Mouse (Mus musculus) cerebellum, adult 9-10 months (tissue): Measurements from ENCODE around the gene Cux1.

ENCODE experiments used
- DNase-seq: peaks from one replicate; pipeline ENCODE4 v3.0.0; 2022

Gene Cux1

DNA sequence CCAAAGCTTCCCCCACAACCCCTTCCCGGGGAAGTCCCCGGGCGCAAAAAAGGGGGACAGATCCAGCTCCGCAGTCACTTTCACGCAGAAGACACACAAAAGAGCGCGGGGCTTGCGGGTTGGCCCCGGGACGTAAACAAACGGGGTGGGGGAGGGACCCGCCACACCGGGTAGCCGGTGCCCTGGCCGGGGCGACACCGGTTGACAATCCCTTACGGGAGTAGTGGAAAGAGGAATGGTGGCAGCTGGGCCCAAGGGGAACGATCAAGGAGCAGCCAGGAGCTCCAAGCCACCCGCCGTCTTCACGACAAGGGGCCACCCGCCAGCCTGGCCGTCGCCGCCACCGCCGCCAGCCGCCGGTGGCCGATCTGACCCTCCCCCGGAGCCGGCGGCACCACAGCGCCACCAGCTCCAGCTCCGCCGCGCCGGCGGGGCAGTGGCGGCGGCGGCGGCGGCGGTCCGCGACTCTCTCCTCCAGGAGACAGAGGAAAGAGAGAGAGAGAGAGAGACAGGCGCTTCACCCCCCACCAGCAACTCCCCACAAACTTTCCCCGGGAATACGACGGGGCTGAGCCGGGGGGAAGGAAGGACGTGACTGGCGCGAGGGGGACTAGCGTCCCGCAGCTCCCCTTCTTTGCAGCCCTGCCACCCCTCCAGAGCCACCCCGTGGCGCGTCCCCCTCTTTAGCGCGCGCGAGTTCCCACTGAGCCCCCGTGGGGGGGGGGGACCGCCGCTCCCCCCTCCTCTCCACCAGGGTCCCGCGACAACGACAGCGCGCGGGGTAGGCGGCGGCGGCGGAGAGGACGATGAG is 1.1 kb downstream of the Cux1 start:
- DNase-seq: peak; percentile 62

DNA sequence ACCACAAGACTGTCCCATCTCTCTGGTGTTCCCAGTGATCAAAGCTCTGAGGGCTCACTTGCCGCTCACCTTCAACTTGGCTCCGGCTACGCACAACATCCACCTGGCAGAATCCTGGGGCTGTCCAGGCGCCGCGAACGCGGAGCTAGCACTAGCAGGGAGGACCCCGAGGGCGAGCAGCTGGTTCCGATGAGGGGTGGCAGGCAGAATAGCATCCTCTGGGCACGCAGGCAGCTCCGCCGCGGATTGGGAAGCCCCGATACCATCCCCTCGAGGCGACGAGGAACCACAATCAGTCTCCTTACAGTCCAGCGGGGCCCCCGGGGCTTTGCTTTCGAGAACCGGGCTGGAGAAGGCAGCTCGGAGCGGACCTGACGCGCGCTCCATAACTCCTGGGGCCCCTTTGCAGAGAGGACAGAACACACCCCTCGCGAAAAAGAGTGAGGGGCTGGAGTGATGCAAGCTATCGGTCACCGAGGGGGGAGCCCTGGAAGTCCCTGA is 1.9 kb downstream of the Cux1 start:
- no peak for DNase-seq

DNA sequence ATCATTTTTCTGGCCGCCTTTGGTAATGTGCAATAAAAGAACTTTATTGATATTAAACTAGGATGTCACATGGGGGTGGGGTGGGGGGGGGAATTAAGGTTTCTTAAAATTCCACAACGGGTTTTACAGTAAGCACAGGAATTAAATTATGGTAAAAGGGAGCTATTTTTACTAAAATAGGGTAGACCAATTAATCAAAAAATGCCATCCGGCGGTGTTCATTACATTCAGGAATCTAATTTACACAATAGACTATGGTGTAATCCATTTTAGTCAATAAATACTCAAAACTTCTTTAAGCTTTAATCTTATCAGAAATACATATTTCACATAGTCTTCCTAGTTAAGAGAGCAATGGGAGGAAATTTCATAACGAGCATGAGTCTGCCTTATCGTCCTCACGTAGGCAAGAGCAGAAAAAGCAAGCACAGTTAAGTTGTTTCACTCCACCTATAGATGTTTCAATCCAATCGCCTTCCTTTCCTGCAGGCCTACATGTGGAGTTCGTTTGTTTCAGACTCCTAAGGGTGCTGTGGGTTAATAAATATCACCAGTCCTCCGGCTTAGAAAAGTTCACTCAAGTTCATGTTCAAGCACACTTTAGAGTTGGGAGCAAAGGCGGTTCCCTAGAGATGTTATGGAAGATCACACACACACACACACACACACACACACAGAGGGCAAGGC is 2.5 kb downstream of the Cux1 start:
- DNase-seq: peak; percentile 45

GRCm38 (mm10) chr5:136563996-136564395 is 3.3 kb downstream of the Cux1 start:
- peak; percentile 17 for DNase-seq

DNA sequence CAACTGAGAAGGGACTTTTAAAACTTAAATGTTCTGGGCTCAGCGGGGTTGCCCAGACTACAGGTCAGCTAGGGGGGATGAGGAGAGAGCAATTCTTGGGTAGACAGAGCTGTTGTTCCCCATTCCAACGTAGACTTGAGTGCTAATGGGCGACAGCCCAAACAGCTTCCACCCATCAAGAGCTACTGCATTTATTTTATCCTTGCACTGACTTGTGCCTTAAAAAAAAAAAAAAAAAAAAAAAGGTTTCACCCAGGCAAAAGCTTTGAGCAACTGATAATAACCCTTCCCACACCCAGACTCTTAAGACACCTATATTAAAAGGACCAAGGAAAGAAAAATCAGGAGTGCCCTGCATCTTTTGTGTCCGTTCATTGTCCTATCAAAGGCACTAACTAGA is 4.2 kb downstream of the Cux1 start:
- DNase-seq: peak; percentile 9

DNA sequence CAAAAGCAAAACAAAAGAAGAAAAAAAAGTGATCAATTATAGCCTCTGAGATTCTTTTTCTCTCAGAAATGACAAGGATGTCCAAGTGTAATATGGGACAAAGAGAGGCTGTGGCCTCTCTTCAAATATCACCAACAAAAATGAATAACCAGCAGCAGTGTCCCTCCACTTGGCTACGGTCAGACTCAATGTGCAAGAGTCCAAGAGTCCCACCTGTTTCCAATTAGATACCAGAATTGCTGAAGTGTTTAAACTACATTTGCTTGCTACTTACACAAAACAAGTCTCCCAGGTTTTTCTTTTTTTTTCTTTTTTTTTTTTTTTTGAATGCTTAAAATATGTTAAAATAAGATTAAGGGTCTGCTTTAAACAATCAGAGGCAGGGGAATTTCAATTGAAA is 5.1 kb downstream of the Cux1 start:
- DNase-seq: peak; percentile 40

GRCm38 (mm10) chr5:136561641-136562040 is 5.6 kb downstream of the Cux1 start:
- no peak for DNase-seq

DNA sequence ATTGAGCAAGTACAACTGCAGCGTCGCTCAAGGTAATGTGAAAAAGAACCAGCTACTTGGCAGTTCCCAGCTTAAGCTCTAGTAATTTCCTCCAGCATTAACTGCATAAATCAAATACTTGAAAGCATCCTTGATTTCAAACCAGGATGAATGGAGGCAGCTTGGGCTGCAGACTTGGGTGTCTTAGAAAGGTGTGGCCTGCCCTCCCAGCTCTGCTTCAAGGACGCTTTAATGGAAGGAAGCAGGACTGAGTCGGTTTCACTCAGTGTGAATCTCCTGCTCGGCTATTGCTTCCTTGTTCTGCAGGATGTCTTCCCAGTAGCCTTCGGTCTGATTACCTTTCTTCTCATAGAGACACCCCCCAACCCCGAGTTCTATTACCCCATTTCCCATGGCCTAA is 6.6 kb downstream of the Cux1 start:
- DNase-seq: no peak

DNA sequence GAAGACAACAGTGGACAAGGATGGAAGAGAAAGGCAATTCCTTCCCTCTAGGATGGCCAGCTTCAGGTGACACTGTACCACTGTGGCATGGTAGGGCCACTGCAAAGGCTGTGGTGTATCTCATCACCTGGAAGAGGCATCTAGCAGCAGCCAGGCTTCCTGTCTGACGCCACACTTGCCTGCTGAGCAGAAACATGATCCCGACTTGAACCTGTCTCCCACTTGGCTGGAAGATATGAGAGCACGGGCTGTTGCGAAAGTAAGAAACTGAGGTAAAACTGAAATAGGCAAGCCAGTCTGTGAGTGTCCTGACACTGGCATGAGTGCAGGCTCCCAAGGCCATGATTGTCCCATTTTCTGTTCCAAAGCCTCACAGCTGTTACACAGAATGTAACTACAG is 9.8 kb downstream of the Cux1 start:
- no peak for DNase-seq

DNA sequence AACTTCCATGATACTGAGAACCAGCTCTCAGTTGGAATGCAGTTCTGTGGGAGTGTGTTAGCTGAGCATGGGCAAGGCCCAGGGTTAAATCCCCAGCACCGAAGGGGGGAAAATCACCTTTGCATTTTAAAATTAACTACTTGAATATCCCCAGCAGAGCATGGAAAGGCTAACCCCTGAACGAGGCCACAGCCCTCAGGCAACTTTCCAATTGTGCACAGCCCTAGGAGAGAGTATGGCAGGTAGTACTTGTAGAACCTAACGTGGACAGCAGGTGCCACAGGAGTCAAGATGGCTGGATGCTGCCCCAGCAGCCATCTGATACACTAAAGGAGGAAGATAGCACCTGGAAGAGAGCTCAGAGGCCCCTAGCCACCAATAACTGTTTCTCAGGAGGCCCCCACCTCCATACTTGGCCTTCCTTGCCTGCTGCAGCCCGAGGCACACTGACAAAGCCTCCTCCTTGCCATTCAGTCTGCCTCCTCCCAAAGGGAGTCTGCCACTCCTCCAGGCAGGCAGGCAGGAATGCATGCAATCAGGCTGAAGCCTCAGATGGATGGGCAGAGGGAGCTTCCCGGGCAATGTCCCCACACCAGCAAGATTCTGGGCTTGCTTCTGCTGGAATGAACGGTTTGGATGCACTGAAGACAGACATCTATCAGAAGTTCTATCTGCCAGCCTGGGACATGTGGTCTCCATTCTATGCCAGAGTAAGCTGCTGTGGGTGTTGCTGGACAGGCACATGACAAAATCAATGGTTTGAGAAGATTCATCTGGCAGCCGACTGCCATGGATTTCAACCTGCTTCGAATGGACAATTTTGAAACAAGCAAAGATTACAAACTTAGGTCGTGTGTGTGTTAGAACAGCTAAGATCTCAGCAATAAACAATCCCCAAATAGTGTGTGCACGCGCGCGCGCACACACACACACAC is 10.7 kb downstream of the Cux1 start:
- no peak for DNase-seq

GRCm38 (mm10) chr5:136555703-136556102 is 11.6 kb downstream of the Cux1 start:
- DNase-seq: no peak

DNA sequence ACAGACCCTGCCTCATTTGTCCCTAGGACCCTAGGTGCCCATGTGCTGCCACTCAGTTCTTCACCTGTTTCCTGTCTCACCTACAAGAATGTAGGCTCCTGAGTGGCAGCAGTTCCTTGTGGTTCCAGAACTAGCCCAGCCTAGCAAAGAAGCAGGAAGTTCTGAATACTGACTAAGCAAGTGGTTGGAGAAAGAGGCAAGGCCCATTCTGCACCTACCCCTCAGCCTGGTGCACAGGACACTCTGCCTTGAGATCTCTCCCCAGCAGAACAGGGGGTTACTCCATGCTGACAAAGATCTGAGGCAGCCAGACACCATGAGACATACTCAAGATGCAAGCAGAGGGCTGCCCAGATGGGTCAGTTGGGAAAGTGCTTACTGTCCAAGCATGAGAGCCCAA is 14.5 kb downstream of the Cux1 start:
- no peak for DNase-seq

DNA sequence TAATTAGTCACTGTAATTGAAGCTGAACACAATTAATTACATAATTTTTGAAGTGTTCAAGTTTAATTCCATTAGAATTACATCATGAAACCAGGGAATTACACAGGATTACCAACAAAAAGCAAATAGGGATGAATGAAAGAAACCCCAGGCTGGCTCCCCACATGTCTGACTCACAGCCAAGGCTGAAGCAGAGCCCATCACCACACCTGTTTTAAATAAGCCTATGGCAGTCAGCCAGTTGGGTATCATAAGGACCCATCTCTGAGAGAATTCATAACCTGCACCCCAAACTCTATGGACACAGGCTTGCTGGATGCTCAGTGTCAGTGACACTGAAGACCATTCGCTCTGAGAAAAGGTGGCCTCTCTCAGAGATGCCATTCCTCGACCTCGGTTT is 15.2 kb downstream of the Cux1 start:
- no peak for DNase-seq

- DNase-seq: no peak
Observed at GRCm38 (mm10) chr5:136551571-136551970, 15.7 kb downstream of the Cux1 start.

DNA sequence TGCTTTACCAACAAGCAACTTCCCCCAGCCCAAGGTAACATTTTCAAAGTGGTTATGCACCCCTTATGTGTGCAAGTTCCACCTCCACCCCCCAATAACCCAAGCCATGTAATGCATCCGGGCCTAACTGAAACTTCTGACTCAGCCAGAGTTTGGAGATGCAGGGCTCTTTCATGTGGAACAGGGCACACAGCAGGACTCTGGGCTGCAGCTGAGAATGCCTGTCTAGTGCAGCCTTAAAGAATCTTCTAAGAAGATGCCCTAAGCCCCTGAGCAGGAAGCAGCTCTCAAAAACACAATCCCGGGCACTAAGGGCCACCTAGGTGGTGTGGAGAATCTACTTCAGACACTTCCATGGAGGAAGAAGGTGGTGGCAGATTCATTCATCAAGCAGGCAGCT is 16.6 kb downstream of the Cux1 start:
- DNase-seq: no peak

DNA sequence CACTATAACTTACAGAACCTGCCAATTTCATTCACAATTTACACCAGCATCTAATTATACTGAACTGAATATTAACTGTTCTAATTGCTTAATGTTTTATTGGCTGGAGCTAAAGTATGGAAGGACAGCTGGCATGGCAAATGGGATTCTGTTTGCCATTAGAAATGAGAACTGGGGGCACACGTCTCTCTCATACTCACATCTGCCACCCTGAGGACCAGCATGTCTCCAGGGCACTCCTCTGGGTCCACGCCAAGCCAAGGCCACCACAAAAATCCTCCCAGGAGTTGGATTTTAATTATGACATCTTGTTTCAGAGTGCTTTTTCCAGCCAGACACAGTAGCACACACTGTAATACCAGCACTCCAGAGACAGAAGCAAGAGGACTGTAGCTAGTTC is 18.5 kb downstream of the Cux1 start:
- no peak for DNase-seq

DNA sequence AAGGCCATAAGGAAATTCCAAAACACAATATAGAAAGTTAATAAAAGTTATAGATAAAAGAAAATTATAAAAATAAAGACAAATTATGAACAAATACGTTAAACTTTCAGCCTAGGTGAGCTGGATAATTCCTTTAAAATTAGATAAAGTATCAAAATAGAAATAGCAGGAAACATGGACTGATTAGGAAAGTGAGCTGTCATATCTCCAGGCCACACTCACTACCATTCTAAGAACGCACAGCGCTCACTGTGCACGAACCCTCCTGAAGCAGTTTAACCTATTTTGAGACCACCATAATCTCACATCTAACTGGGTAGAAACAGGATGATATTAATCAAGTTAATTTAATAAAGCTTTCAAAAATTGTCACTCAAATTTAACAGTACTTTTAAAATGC is 22.2 kb downstream of the Cux1 start:
- DNase-seq: no peak

DNA sequence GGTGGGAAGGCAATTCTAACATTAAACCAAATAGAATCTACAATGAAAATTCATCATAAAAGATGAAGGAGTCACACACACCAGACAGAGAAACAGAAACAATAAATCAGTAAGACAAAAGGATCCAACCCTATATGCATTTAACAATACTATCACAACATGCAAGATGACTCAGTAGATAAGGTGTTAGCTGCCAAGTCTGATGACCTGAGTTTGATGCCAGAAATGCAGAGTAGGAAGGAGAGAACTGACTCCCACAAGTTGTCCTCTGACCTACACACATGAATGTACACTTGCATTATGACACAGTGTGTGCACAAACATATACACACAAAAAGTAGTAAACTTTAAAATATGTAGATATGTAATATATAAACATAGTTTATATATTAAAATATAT is 24.1 kb downstream of the Cux1 start:
- DNase-seq: no peak

GRCm38 (mm10) chr5:136540952-136541351 is 26.3 kb downstream of the Cux1 start:
- DNase-seq: peak; percentile 94

- no peak for DNase-seq
Observed at GRCm38 (mm10) chr5:136540055-136540838, 27.0 kb downstream of the Cux1 start.

GRCm38 (mm10) chr5:136536753-136537152 is 30.5 kb downstream of the Cux1 start:
- DNase-seq: no peak

GRCm38 (mm10) chr5:136535976-136536725 is 31.1 kb downstream of the Cux1 start:
- no peak for DNase-seq
